Mouse (Mus musculus): ENCODE measurements around the gene Cyb561a3.

Cyb561a3 gene

GRCm38 (mm10) chr19:10591659-10592377, 14.8 kb downstream of the Cyb561a3 start:
- DNase-seq (ENCODE audit: low spot score in 2 of 2): no peak

- no peak for DNase-seq (ENCODE audit: low spot score in 2 of 2)
These were observed 21.2 kb downstream of the Cyb561a3 start for GRCm38 (mm10) chr19:10598188-10598587.

GRCm38 (mm10) chr19:10599648-10600047, 22.7 kb downstream of the Cyb561a3 start:
- DNase-seq (ENCODE audit: low spot score in 2 of 2): no peak

GRCm38 (mm10) chr19:10602247-10602769, 25.3 kb downstream of the Cyb561a3 start:
- no peak for DNase-seq (ENCODE audit: low spot score in 2 of 2)

GRCm38 (mm10) chr19:10602787-10603186, 25.8 kb downstream of the Cyb561a3 start:
- peak; percentile 86 to 93 for DNase-seq (ENCODE audit: low spot score in 2 of 2)

- DNase-seq (ENCODE audit: low spot score in 2 of 2): no peak
These were observed 26.9 kb downstream of the Cyb561a3 start for GRCm38 (mm10) chr19:10603660-10604523.

GRCm38 (mm10) chr19:10604534-10604933, 27.6 kb downstream of the Cyb561a3 start:
- no peak for DNase-seq (ENCODE audit: low spot score in 2 of 2)

GRCm38 (mm10) chr19:10605293-10605900, 28.4 kb downstream of the Cyb561a3 start, which contains the start of the genes Ddb1 and Tkfc:
Gene Ddb1, plus strand, starts transcription at chr19:10605327.
Gene Tkfc, minus strand, starts transcription at chr19:10605654.
- DNase-seq (ENCODE audit: low spot score in 2 of 2): peak; percentile 99

GRCm38 (mm10) chr19:10605901-10606622, 29.1 kb downstream of the Cyb561a3 start:
- no peak for DNase-seq (ENCODE audit: low spot score in 2 of 2)

GRCm38 (mm10) chr19:10608573-10609240, 31.7 kb downstream of the Cyb561a3 start:
- no peak for DNase-seq (ENCODE audit: low spot score in 2 of 2)

GRCm38 (mm10) chr19:10634106-10634871, 57.3 kb downstream of the Cyb561a3 start, which contains the start of gene Vwce:
Gene Vwce, plus strand, starts transcription at chr19:10634213.
- peak; percentile 25 to 30 for DNase-seq (ENCODE audit: low spot score in 2 of 2)

- DNase-seq (ENCODE audit: low spot score in 2 of 2): peak; percentile 60 to 61
These were observed 57.9 kb downstream of the Cyb561a3 start for GRCm38 (mm10) chr19:10634872-10635318.

GRCm38 (mm10) chr19:10637840-10638239, 60.9 kb downstream of the Cyb561a3 start:
- no peak for DNase-seq (ENCODE audit: low spot score in 2 of 2)

- no peak for DNase-seq (ENCODE audit: low spot score in 2 of 2)
These were observed 63.1 kb downstream of the Cyb561a3 start for GRCm38 (mm10) chr19:10640080-10640479.

GRCm38 (mm10) chr19:10640589-10641378, 63.8 kb downstream of the Cyb561a3 start:
- DNase-seq (ENCODE audit: low spot score in 2 of 2): no peak

Measured in right cerebral cortex, adult 2 months (tissue).